Mouse (Mus musculus) embryo, embryonic 11.5 days (tissue): ENCODE results near the gene Tmem102.

Experiments
- DNase-seq: peaks from one replicate; pipeline ENCODE4 v3.0.0-alpha.2; 2012; ENCODE audit warnings: low read depth, low spot score

Gene Tmem102

GRCm38 (mm10) chr11:69822080-69822479, 16.7 kb upstream of the Tmem102 start, which contains the start of gene Spem1:
Spem1 (minus strand) TSS chr11:69822180.
- no peak for DNase-seq

- no peak for DNase-seq
These were observed 13.4 kb upstream of the Tmem102 start for GRCm38 (mm10) chr11:69818871-69819270.

GRCm38 (mm10) chr11:69818365-69818764, 12.9 kb upstream of the Tmem102 start, which contains the start of gene Spem2:
Spem2 (minus strand) TSS chr11:69818465.
- DNase-seq, result no peak

GRCm38 (mm10) chr11:69816520-69816919, 11.1 kb upstream of the Tmem102 start:
- no peak for DNase-seq

GRCm38 (mm10) chr11:69815155-69815554, 9.7 kb upstream of the Tmem102 start, which contains the start of gene Gm39566:
Gm39566 (minus strand) TSS chr11:69815298.
- no peak for DNase-seq

- no peak for DNase-seq
These were observed 4.9 kb upstream of the Tmem102 start for GRCm38 (mm10) chr11:69810280-69810679.

- no peak for DNase-seq
These were observed 2.2 kb upstream of the Tmem102 start for GRCm38 (mm10) chr11:69807641-69808040.

- no peak for DNase-seq
These were observed 954 bp upstream of the Tmem102 start for GRCm38 (mm10) chr11:69806378-69806777.

GRCm38 (mm10) chr11:69804652-69804940, 828 bp downstream of the Tmem102 start:
- no peak for DNase-seq

- DNase-seq, result no peak
These were observed 1.4 kb downstream of the Tmem102 start for GRCm38 (mm10) chr11:69803786-69804651.

- DNase-seq, result no peak
These were observed 2.1 kb downstream of the Tmem102 start for GRCm38 (mm10) chr11:69803328-69803727.

GRCm38 (mm10) chr11:69802648-69803105, 2.7 kb downstream of the Tmem102 start:
- DNase-seq, result no peak

GRCm38 (mm10) chr11:69801379-69801977, 3.9 kb downstream of the Tmem102 start, which contains the start of gene Fgf11:
Fgf11 (minus strand) TSS chr11:69801857.
- DNase-seq, result no peak

GRCm38 (mm10) chr11:69800392-69801197, 4.8 kb downstream of the Tmem102 start:
- DNase-seq, result no peak

GRCm38 (mm10) chr11:69800138-69800391, 5.4 kb downstream of the Tmem102 start:
- no peak for DNase-seq

GRCm38 (mm10) chr11:69799394-69800137, 5.9 kb downstream of the Tmem102 start:
- DNase-seq, result no peak

- DNase-seq, result no peak
These were observed 7.5 kb downstream of the Tmem102 start for GRCm38 (mm10) chr11:69797924-69798323.

GRCm38 (mm10) chr11:69795983-69796435, 9.4 kb downstream of the Tmem102 start:
- DNase-seq, result no peak

- peak; percentile 82 for DNase-seq
These were observed 10.0 kb downstream of the Tmem102 start, which contains the start of gene Chrnb1 for GRCm38 (mm10) chr11:69795168-69795982. Chrnb1 (minus strand) TSS chr11:69795943.

GRCm38 (mm10) chr11:69793429-69793828, 12.0 kb downstream of the Tmem102 start:
- no peak for DNase-seq
